Mouse (Mus musculus): ENCODE data around the gene Tmem259. TPM values are rescaled to one million over a fixed set of nuclear protein-coding genes. Genes with fewer than 3 reads are reported as not detected.
"Not testable (repeated sequence)": the region's sequence is repeated elsewhere in the genome, so short reads cannot be mapped to it uniquely, and the experiment has no call there.

Gene Tmem259
- polyA plus RNA-seq, 1 experiment from 2014 or later: 16.4 TPM

DNA sequence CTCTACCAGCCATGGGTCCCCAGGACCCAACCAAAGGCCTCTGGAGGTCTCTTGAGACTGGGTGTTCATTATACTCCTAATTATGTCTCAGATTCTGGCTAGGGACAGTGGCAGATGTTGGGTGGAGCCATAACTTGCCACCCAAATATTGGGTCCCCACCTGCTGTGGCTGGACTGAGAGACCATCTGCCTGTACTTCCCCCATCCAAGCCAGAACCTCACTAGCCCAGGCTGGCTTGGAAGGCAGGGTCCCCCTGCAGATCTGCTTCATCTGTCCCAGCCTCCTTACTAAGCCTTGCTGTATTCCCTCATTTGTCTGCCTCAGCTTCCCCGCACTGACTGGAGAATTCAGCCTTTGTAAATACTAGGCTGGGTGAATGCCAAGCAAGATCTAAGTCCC is 15.9 kb downstream of the Tmem259 start:
- H3K27me3 ChIP-seq (ENCODE audit: low read depth, poor library complexity, severe bottlenecking): peaks cover 50% of the 10 kb centered on the region
- H3K4me1 ChIP-seq: peaks cover 21% of the 10 kb centered on the region
- H3K27ac ChIP-seq: no peak overlapping the region
- no peak overlapping the region for H3K4me3 ChIP-seq
- 91% methylated on average over 1 of the region's 1 CpGs for WGBS
- H3K36me3 ChIP-seq: peaks cover 57% of the 10 kb centered on the region
- DNase-seq (ENCODE audit: low spot score): no peak
- H3K9me3 ChIP-seq (replicated peaks): no peaks in the 10 kb centered on the region

DNA sequence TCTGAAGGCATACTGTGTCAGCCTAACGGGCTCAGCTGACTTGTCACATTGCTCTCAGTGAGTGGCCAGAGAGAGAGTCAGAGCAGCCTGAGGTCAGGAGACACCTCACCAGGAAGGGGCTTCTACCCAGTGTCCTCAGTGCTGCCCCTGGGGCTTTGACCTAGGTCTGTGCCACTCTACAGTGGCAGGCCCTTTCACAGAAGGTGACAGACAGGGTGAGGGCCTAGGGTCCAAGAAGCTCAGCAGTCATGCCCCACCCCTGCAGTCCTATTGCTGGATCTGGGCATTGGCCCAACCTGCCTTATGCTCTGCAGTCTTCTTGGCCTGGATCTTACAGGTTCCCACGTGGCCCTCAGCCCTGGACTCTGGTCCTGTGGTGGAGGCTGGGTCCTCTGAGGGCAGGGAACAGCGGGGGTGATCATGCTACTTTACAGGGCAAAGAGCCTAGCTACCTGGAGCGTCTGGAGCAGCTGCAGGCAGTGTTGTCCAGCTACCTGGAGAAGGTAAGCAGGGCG is 17.2 kb downstream of the Tmem259 start:
- WGBS: 92% methylated on average over 5 of the region's 5 CpGs
- peaks cover 21% of the 10 kb centered on the region for H3K4me1 ChIP-seq
- H3K27ac ChIP-seq: no peak overlapping the region
- peaks cover 38% of the 10 kb centered on the region for H3K27me3 ChIP-seq (ENCODE audit: low read depth, poor library complexity, severe bottlenecking)
- H3K4me3 ChIP-seq: no peak overlapping the region
- DNase-seq (ENCODE audit: low spot score): no peak
- H3K36me3 ChIP-seq: peaks cover 70% of the 10 kb centered on the region
- no peaks in the 10 kb centered on the region for H3K9me3 ChIP-seq (replicated peaks)

DNA sequence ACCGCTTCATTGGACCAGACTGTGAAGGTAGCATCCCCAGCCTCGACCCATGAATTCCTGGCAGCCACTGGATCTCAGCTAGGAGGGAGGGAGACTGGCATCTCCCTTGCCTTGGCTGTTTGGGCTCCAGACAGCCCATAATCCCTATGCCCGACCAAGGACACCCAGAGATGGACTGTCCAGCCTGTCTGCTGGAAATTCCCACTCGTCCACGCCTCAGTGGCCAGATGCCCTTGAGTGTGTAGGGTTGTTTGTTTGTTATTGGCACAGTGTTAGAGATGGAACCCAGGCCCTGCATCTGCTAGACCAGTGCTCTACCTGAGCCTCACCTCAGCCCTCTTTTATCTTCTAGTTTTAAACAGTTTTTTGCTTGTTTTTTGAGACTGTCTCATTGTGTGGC is 18.8 kb downstream of the Tmem259 start:
- Histone ChIP-seq H3K4me3 (no peak overlapping the region), H3K36me3 (peaks cover 80% of the 10 kb centered on the region), H3K9me3 (replicated peaks) (no peaks in the 10 kb centered on the region), H3K4me1 (peaks cover 19% of the 10 kb centered on the region), H3K27me3 (ENCODE audit: low read depth, poor library complexity, severe bottlenecking) (peaks cover 22% of the 10 kb centered on the region), H3K27ac (no peak overlapping the region)
- DNase-seq (ENCODE audit: low spot score): no peak
- WGBS: 93% methylated on average over 5 of the region's 5 CpGs

DNA sequence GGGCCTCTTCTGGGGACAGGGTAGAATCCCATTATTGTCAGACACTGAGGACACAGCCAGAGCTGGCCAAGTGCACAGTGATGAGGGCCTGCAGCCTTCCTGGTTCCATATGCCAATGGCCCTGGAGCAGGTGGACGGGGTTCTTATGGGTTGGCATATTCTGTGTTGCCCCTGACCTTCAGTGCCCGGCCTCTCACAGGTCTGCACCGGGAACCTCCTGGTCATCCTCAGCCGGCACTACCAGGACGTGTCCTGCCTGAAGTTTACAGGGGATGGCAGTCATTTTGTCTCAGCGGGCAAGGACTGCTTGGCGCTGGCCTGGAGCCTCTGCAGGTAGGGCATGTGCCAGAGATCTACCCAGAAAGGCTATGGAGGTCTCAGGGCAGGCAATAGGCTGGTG is 19.4 kb downstream of the Tmem259 start:
- WGBS: 93% methylated on average over 7 of the region's 7 CpGs
- H3K36me3 ChIP-seq: peaks cover 80% of the 10 kb centered on the region
- H3K27ac ChIP-seq: no peak overlapping the region
- H3K4me1 ChIP-seq: peaks cover 17% of the 10 kb centered on the region
- peaks cover 16% of the 10 kb centered on the region for H3K27me3 ChIP-seq (ENCODE audit: low read depth, poor library complexity, severe bottlenecking)
- DNase-seq (ENCODE audit: low spot score): no peak
- no peak overlapping the region for H3K4me3 ChIP-seq
- no peaks in the 10 kb centered on the region for H3K9me3 ChIP-seq (replicated peaks)

DNA sequence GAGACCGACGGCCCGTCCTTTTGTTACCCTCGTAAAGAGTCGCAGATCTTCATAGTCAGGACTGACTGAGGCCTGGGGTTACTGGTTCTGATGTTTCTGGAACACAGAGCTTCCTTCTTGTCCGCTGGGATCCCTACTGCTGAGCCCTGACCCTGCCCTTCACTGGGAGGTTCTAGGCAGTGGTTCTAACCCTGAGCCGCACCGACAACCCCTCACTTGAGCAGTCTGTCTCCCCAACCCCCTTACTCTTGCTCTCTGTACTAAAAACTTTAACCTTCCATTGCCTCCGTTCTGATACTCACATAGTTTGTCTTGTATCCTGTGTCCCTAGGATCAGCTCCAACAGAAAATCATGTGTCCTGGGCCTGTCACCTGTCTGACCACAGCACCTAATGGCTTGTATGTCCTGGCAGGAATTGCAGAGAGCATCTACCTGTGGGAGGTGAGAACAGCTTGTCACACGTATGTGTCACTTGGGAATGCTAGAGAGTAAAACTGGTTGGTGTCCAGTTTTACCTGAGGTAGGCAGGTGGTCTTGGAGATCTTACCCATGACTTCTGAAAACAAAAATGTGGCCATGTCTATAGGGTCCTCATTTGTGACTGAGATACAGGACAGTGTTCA is 23.3 kb downstream of the Tmem259 start:
- H3K27me3 ChIP-seq (ENCODE audit: low read depth, poor library complexity, severe bottlenecking): no peaks in the 10 kb centered on the region
- peaks cover 48% of the 10 kb centered on the region for H3K36me3 ChIP-seq
- H3K9me3 ChIP-seq (replicated peaks): no peaks in the 10 kb centered on the region
- peaks cover 34% of the 10 kb centered on the region for H3K4me1 ChIP-seq
- peak overlapping the region; percentile 88 for H3K27ac ChIP-seq
- DNase-seq (ENCODE audit: low spot score): no peak
- WGBS: 16% methylated on average over 10 of the region's 10 CpGs
- H3K4me3 ChIP-seq: peak overlapping the region; percentile 98

DNA sequence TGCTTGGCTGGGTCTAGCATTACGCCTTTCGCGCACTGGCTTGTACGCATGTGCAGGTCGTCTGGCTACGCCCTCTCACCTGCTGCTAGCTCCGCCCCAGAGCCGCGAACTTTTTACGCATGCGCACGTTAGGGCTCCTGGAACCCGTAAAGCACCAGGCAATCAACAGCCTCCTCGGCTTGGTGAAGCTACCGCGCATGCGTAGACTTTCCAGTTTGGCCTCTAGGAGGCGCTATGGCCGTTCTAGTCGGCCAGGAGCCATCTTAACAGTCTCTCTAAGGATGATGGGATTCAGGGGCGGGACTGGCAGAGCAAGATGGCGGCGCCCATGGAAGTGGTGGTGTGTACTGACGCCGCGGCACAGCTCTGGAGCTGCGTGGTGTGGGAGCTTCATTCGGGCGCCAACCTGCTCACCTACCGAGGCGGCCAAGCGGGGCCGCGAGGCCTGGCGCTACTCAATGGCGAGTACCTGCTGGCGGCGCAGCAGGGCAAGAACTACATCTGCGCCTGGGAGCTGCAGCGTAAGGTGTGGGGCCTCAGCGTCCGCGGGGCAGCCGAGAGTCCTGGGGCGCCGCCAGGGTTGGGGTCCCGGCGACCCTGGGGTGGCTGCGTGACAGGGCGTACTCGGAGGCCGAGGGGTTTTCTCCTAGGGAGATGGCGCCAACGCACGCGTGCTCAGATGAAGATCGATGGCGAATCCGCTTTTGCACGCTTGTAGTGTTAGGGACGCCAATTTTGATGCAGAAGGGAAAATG is 24.1 kb downstream of the Tmem259 start, which contains the start of gene Wdr18:
Wdr18 (plus strand) TSS at position 306 of the 755 bp plus-strand sequence.
- Histone ChIP-seq H3K4me3 (peak within 1 kb of the TSS; percentile 98), H3K27me3 (ENCODE audit: low read depth, poor library complexity, severe bottlenecking) (no peaks in the 10 kb centered on the region), H3K9me3 (replicated peaks) (no peaks in the 10 kb centered on the region), H3K36me3 (peaks cover 41% of the 10 kb centered on the region), H3K27ac (peak within 1 kb of the TSS; percentile 88), H3K4me1 (peaks cover 40% of the 10 kb centered on the region)
- WGBS: under 1% methylated on average over 61 of the region's 61 CpGs
- peak; percentile 100 for DNase-seq (ENCODE audit: low spot score)

DNA sequence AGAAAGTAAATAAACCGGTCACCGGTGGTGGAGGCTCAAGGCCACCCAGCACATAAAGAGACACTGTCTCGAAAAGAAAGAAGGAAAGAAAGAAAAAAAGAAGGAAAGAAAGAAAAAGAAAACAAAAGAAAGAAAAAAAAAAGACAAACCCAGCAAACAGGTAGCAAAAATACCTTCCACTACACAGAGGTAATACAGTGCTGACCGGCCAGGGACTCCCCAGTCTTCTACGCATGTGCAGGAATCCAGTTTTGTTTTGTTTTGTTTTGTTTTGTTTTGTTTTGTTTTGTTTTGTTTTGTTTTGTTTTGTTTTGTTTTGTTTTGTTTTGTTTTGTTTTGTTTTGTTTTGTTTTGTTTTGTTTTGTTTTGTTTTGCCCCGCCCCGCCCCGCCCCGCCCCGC is 24.7 kb downstream of the Tmem259 start:
- not testable (repeated sequence) for H3K27me3 ChIP-seq (ENCODE audit: low read depth, poor library complexity, severe bottlenecking); H3K9me3 ChIP-seq (replicated peaks); DNase-seq (ENCODE audit: low spot score); H3K27ac ChIP-seq
- WGBS: 38% methylated on average over 10 of the region's 10 CpGs
- Histone ChIP-seq H3K4me1 (peaks cover 40% of the 10 kb centered on the region), H3K36me3 (peaks cover 35% of the 10 kb centered on the region), H3K4me3 (peak overlapping the region; percentile 98)

DNA sequence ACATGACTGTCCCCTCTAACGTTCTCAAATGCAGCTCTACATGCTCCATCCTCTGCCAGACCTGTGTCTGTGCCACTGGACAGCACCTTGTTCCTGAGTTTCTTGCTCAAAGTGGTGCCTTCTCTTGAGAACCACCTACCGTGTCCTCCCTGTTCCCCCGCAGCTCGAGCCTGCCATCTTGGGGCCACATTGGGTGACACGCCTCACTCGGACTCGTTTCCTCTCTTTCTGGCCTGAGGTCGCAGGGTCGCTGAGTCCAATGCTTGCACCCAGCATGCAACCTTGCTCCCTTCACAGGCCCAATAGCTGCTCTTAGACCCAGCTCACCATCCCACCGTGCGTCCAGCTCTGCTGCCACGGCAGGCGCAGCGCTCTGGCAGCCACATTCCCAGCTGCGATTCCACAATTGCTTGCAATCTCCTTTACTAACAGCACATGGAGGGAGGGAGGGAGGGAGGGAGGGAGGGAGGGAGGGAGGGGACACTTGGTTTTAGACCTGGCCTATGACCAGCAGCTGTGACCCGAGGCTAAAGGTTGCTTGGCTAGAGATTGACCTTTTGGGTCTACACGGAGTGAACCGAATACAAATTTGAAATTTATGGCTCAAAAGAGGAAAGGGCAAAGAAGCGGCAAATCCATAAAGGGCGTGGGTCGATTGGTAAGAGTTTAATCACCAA is 25.9 kb downstream of the Tmem259 start:
- Histone ChIP-seq H3K9me3 (replicated peaks) (no peaks in the 10 kb centered on the region), H3K36me3 (peaks cover 31% of the 10 kb centered on the region), H3K4me3 (peak overlapping the region; percentile 30), H3K4me1 (peaks cover 40% of the 10 kb centered on the region), H3K27ac (peak overlapping the region; percentile 74), H3K27me3 (ENCODE audit: low read depth, poor library complexity, severe bottlenecking) (no peaks in the 10 kb centered on the region)
- 9% methylated on average over 21 of the region's 21 CpGs for WGBS
- peak; percentile 88 for DNase-seq (ENCODE audit: low spot score)

DNA sequence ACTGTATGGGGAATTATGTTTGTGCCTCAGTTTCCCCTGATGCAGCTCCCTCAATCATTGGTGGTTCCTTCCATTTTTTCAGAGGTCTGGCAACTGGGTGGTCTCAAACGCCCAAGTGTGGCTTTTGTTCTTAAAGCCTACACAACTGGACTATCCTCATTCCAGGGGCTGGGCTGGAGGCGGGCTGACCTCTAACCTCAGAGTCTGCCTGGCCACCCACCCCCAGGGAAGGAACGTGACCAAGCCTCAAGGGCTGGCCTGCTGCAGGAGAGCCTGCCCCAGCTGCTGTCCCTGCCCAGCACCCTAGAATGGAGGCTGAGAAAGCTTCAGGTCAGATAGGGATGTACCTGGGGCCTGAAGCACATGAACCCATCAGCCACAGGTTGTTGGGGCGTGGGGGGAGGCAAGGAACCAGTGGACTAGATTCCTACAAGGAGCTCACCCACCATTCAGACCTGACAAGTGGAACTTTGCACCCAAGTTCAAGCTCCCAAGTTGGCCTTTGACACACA is 27.4 kb downstream of the Tmem259 start:
- Histone ChIP-seq H3K4me3 (peak overlapping the region; percentile 5; the same call in 1 of the 2 replicates), H3K27me3 (ENCODE audit: low read depth, poor library complexity, severe bottlenecking) (no peaks in the 10 kb centered on the region), H3K9me3 (replicated peaks) (no peaks in the 10 kb centered on the region), H3K27ac (peak overlapping the region; percentile 6), H3K36me3 (peaks cover 30% of the 10 kb centered on the region), H3K4me1 (peaks cover 40% of the 10 kb centered on the region)
- DNase-seq (ENCODE audit: low spot score): no peak
- 30% methylated on average over 4 of the region's 4 CpGs for WGBS

DNA sequence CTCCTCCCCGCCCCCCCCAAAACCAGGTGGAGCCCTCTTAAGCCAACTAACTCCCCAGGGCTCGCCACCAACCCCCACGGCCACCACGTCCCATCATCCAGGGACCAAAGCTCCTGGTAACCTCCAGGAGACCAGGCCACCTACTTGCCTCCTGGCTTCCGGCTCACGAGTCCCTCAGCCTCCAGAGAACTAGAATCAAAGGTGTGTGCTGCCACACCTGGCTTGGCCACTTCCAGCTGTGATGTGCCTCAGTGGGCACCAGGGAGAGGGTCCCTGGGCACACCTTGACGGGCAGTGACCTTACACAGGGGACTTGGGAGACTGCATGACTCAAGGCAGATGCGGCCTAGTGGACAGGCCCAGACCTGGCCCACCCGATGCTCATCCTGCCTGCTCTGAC is 28.4 kb downstream of the Tmem259 start:
- H3K27me3 ChIP-seq (ENCODE audit: low read depth, poor library complexity, severe bottlenecking): no peaks in the 10 kb centered on the region
- peaks cover 32% of the 10 kb centered on the region for H3K4me1 ChIP-seq
- WGBS: 74% methylated on average over 9 of the region's 9 CpGs
- H3K9me3 ChIP-seq (replicated peaks): no peaks in the 10 kb centered on the region
- H3K36me3 ChIP-seq: peaks cover 32% of the 10 kb centered on the region
- no peak for DNase-seq (ENCODE audit: low spot score)
- peak overlapping the region; percentile 6; the same call in 1 of the 2 replicates for H3K27ac ChIP-seq
- no peak overlapping the region for H3K4me3 ChIP-seq

DNA sequence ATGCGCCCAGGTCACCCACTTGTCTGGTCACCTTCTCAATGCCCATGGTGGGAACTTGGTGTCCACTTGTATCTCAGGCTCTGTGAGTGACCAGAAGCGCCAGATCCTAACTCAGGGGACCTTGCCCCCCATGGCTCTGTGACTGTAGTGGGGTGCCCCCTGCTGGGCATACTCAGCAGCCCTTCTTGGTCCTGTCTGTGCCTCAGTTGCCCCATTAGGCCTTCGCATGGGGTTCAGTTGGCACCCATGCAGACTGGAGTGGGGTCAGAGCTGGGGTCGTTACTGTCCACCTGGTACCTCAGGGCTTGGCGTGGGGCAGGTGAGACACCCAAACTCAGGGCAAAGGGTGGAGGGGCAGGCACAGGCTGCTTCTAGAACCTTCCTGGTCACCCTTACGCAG is 30.2 kb downstream of the Tmem259 start:
- no peaks in the 10 kb centered on the region for H3K9me3 ChIP-seq (replicated peaks)
- H3K27me3 ChIP-seq (ENCODE audit: low read depth, poor library complexity, severe bottlenecking): no peaks in the 10 kb centered on the region
- no peak overlapping the region for H3K27ac ChIP-seq
- no peak overlapping the region for H3K4me3 ChIP-seq
- H3K4me1 ChIP-seq: peaks cover 29% of the 10 kb centered on the region
- no peak for DNase-seq (ENCODE audit: low spot score)
- WGBS: 88% methylated on average over 6 of the region's 6 CpGs
- H3K36me3 ChIP-seq: peaks cover 50% of the 10 kb centered on the region

DNA sequence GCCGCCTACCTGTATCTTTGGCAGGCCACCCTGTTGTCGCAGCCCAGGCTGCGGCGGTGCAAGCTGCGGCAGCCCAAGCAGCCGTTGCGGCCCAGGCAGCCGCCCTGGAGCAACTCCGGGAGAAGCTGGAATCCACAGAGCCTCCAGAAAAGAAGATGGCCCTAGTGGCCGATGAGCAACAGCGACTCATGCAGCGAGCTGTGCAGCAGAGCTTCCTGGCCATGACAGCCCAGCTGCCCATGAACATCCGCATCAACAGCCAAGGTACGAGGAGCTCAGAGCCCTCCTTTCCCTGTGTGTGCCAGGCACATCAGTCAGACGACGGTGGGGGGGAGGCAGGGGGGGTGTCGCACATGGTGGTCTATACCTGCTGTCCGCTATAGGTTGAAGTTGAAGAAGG is 33.5 kb downstream of the Tmem259 start:
- Histone ChIP-seq H3K36me3 (peaks cover 74% of the 10 kb centered on the region), H3K27me3 (ENCODE audit: low read depth, poor library complexity, severe bottlenecking) (no peaks in the 10 kb centered on the region), H3K4me1 (peaks cover 27% of the 10 kb centered on the region), H3K9me3 (replicated peaks) (no peaks in the 10 kb centered on the region), H3K4me3 (no peak overlapping the region), H3K27ac (no peak overlapping the region)
- DNase-seq (ENCODE audit: low spot score): no peak
- 86% methylated on average over 18 of the region's 18 CpGs for WGBS

DNA sequence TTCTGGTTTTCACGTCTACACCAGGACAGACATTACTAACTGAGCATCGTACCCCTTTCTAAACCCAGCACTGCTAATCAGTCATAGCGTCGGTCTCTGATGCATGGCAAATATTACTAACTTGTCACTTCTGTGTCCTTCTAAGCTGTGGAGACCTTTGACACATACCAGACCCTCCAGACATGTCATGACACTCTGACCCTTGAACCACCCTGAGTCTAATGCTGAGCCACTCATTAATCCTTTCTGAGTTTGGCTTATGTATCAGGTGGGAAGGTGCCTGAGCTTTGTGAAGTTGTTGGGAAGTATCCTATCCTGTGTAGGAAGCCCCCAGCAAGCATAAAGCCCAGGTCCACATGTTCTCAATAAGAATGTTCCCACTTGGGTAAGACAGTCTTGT is 34.3 kb downstream of the Tmem259 start:
- Histone ChIP-seq H3K4me1 (peaks cover 30% of the 10 kb centered on the region), H3K27ac (no peak overlapping the region), H3K27me3 (ENCODE audit: low read depth, poor library complexity, severe bottlenecking) (no peaks in the 10 kb centered on the region), H3K9me3 (replicated peaks) (no peaks in the 10 kb centered on the region), H3K36me3 (peaks cover 82% of the 10 kb centered on the region), H3K4me3 (no peak overlapping the region)
- DNase-seq (ENCODE audit: low spot score): no peak
- WGBS: 78% methylated on average over 4 of the region's 4 CpGs
